Mouse (Mus musculus): Measurements from ENCODE around the gene Ugt1a2.

- TF ChIP-seq POLR2A (IDR thresholded peaks at IDR 0.05; ENCODE audit: borderline replicate concordance, extremely low read depth, low read depth, low read length) (no peak), CTCF (IDR thresholded peaks at IDR 0.05; ENCODE audit: insufficient read depth, low read length) (no peak)
Observed at GRCm38 (mm10) chr1:88237311-88237710, 36.9 kb downstream of the Ugt1a2 start.

Data from lung, adult 2 months (tissue).